Mouse (Mus musculus): ENCODE results near the gene Syt6. TPM values are rescaled to one million over a fixed set of nuclear protein-coding genes. Genes with fewer than 3 reads are reported as not detected.
A peak's percentile ranks its signal among the peaks of the same experiment; 100 is the strongest.

The Syt6 gene
- polyA plus RNA-seq, 1 experiment from 2014 or later = 2.5 TPM

- Histone ChIP-seq H3K4me3 (replicated peaks) (no peak overlapping the region), H3K27me3 (replicated peaks) (peaks cover 53% of the 10 kb centered on the region), H3K9ac (no peak overlapping the region), H3K4me2 (peak overlapping the region; percentile 22), H3K36me3 (no peaks in the 10 kb centered on the region), H3K9me3 (no peaks in the 10 kb centered on the region), H3K4me1 (peaks cover 17% of the 10 kb centered on the region), H3K27ac (no peak overlapping the region)
- under 1% methylated on average over 14 of the region's 14 CpGs for WGBS
- ATAC-seq (ENCODE audit: insufficient read depth, low FRiP score, low read depth) = no peak
Measured at GRCm38 (mm10) chr3:103573791-103574166, 1.3 kb upstream of the Syt6 start.

GRCm38 (mm10) chr3:103574566-103575155 is 370 bp upstream of the Syt6 start:
- no peak overlapping the region for H3K9ac ChIP-seq
- H3K4me1 ChIP-seq = peaks cover 17% of the 10 kb centered on the region
- ATAC-seq (ENCODE audit: insufficient read depth, low FRiP score, low read depth) = no peak
- H3K27me3 ChIP-seq (replicated peaks) = peaks cover 53% of the 10 kb centered on the region
- H3K9me3 ChIP-seq = no peaks in the 10 kb centered on the region
- H3K4me2 ChIP-seq = peak overlapping the region; percentile 90; the same call in 1 of the 2 replicates
- H3K4me3 ChIP-seq (replicated peaks) = peak overlapping the region; percentile 48; the same call in 1 of the 2 replicates
- H3K27ac ChIP-seq = no peak overlapping the region
- 14% methylated on average over 22 of the region's 22 CpGs for WGBS
- H3K36me3 ChIP-seq = no peaks in the 10 kb centered on the region

- peaks cover 17% of the 10 kb centered on the region for H3K4me1 ChIP-seq
- no peak for ATAC-seq (ENCODE audit: insufficient read depth, low FRiP score, low read depth)
- no peaks in the 10 kb centered on the region for H3K9me3 ChIP-seq
- H3K4me2 ChIP-seq = peak overlapping the region; percentile 90
- H3K9ac ChIP-seq = no peak overlapping the region
- peaks cover 53% of the 10 kb centered on the region for H3K27me3 ChIP-seq (replicated peaks)
- no peaks in the 10 kb centered on the region for H3K36me3 ChIP-seq
- H3K27ac ChIP-seq = no peak overlapping the region
- peak overlapping the region; percentile 48 for H3K4me3 ChIP-seq (replicated peaks)
- WGBS = under 1% methylated on average over 65 of the region's 69 CpGs
Measured at GRCm38 (mm10) chr3:103575893-103576641, 1.0 kb downstream of the Syt6 start.

- Histone ChIP-seq H3K27me3 (replicated peaks) (no peaks in the 10 kb centered on the region), H3K27ac (no peak overlapping the region), H3K36me3 (no peaks in the 10 kb centered on the region), H3K9ac (no peak overlapping the region), H3K9me3 (no peaks in the 10 kb centered on the region), H3K4me3 (replicated peaks) (no peak overlapping the region), H3K4me2 (no peak overlapping the region), H3K4me1 (no peaks in the 10 kb centered on the region)
- WGBS = 93% methylated on average over 17 of the region's 17 CpGs
- ATAC-seq (ENCODE audit: insufficient read depth, low FRiP score, low read depth) = no peak
Measured at GRCm38 (mm10) chr3:103587136-103587535, 12.1 kb downstream of the Syt6 start.

- Histone ChIP-seq H3K9me3 (no peaks in the 10 kb centered on the region), H3K27me3 (replicated peaks) (no peaks in the 10 kb centered on the region), H3K36me3 (no peaks in the 10 kb centered on the region), H3K27ac (no peak overlapping the region), H3K4me2 (no peak overlapping the region), H3K9ac (no peak overlapping the region), H3K4me1 (no peaks in the 10 kb centered on the region), H3K4me3 (replicated peaks) (no peak overlapping the region)
- 78% methylated on average over 5 of the region's 5 CpGs for WGBS
- no peak for ATAC-seq (ENCODE audit: insufficient read depth, low FRiP score, low read depth)
Measured at GRCm38 (mm10) chr3:103587672-103588071, 12.6 kb downstream of the Syt6 start.

- Histone ChIP-seq H3K27ac (no peak overlapping the region), H3K9me3 (no peaks in the 10 kb centered on the region), H3K4me2 (no peak overlapping the region), H3K36me3 (no peaks in the 10 kb centered on the region), H3K27me3 (replicated peaks) (no peaks in the 10 kb centered on the region), H3K4me3 (replicated peaks) (no peak overlapping the region), H3K4me1 (no peaks in the 10 kb centered on the region), H3K9ac (no peak overlapping the region)
- WGBS = 56% methylated on average over 5 of the region's 5 CpGs
- ATAC-seq (ENCODE audit: insufficient read depth, low FRiP score, low read depth) = no peak
Measured at GRCm38 (mm10) chr3:103589636-103590035, 14.6 kb downstream of the Syt6 start.

- Histone ChIP-seq H3K27me3 (replicated peaks) (no peaks in the 10 kb centered on the region), H3K4me3 (replicated peaks) (no peak overlapping the region), H3K36me3 (no peaks in the 10 kb centered on the region), H3K27ac (no peak overlapping the region), H3K4me2 (no peak overlapping the region), H3K9ac (no peak overlapping the region), H3K4me1 (no peaks in the 10 kb centered on the region), H3K9me3 (no peaks in the 10 kb centered on the region)
- no peak for ATAC-seq (ENCODE audit: insufficient read depth, low FRiP score, low read depth)
- WGBS = 82% methylated on average over 5 of the region's 5 CpGs
Measured at GRCm38 (mm10) chr3:103592636-103593035, 17.6 kb downstream of the Syt6 start.

- Histone ChIP-seq H3K9me3 (no peaks in the 10 kb centered on the region), H3K4me2 (no peak overlapping the region), H3K27ac (no peak overlapping the region), H3K27me3 (replicated peaks) (no peaks in the 10 kb centered on the region), H3K9ac (no peak overlapping the region), H3K4me3 (replicated peaks) (no peak overlapping the region), H3K4me1 (no peaks in the 10 kb centered on the region), H3K36me3 (no peaks in the 10 kb centered on the region)
- 42% methylated on average over 5 of the region's 5 CpGs for WGBS
- no peak for ATAC-seq (ENCODE audit: insufficient read depth, low FRiP score, low read depth)
Measured at GRCm38 (mm10) chr3:103593631-103594030, 18.6 kb downstream of the Syt6 start.

- WGBS = 88% methylated on average over 7 of the region's 7 CpGs
- Histone ChIP-seq H3K36me3 (no peaks in the 10 kb centered on the region), H3K4me3 (replicated peaks) (no peak overlapping the region), H3K9ac (no peak overlapping the region), H3K9me3 (no peaks in the 10 kb centered on the region), H3K27ac (no peak overlapping the region), H3K4me2 (no peak overlapping the region), H3K4me1 (no peaks in the 10 kb centered on the region), H3K27me3 (replicated peaks) (no peaks in the 10 kb centered on the region)
- no peak for ATAC-seq (ENCODE audit: insufficient read depth, low FRiP score, low read depth)
Measured at GRCm38 (mm10) chr3:103595271-103595810, 20.3 kb downstream of the Syt6 start.

- no peak overlapping the region for H3K4me2 ChIP-seq
- H3K27me3 ChIP-seq (replicated peaks) = no peaks in the 10 kb centered on the region
- WGBS = 83% methylated on average over 4 of the region's 4 CpGs
- H3K9me3 ChIP-seq = no peaks in the 10 kb centered on the region
- no peaks in the 10 kb centered on the region for H3K36me3 ChIP-seq
- no peak for ATAC-seq (ENCODE audit: insufficient read depth, low FRiP score, low read depth)
- no peak overlapping the region for H3K4me3 ChIP-seq (replicated peaks)
- no peaks in the 10 kb centered on the region for H3K4me1 ChIP-seq
- no peak overlapping the region for H3K27ac ChIP-seq
- no peak overlapping the region for H3K9ac ChIP-seq
Measured at GRCm38 (mm10) chr3:103597586-103597985, 22.6 kb downstream of the Syt6 start.

- H3K36me3 ChIP-seq = no peaks in the 10 kb centered on the region
- H3K4me1 ChIP-seq = no peaks in the 10 kb centered on the region
- no peak for ATAC-seq (ENCODE audit: insufficient read depth, low FRiP score, low read depth)
- H3K4me3 ChIP-seq (replicated peaks) = no peak overlapping the region
- no peak overlapping the region for H3K27ac ChIP-seq
- 50% methylated on average over 7 of the region's 7 CpGs for WGBS
- no peaks in the 10 kb centered on the region for H3K27me3 ChIP-seq (replicated peaks)
- H3K9ac ChIP-seq = no peak overlapping the region
- H3K4me2 ChIP-seq = no peak overlapping the region
- H3K9me3 ChIP-seq = no peaks in the 10 kb centered on the region
Measured at GRCm38 (mm10) chr3:103601011-103601410, 26.0 kb downstream of the Syt6 start.

GRCm38 (mm10) chr3:103601561-103601960 is 26.5 kb downstream of the Syt6 start:
- ATAC-seq (ENCODE audit: insufficient read depth, low FRiP score, low read depth) = no peak
- H3K36me3 ChIP-seq = no peaks in the 10 kb centered on the region
- WGBS = 70% methylated on average over 1 of the region's 1 CpGs

More at GRCm38 (mm10) chr3:103601561-103601960, 26.5 kb downstream of the Syt6 start:
- Histone ChIP-seq H3K9ac (no peak overlapping the region), H3K4me1 (no peaks in the 10 kb centered on the region), H3K4me3 (replicated peaks) (no peak overlapping the region), H3K27ac (no peak overlapping the region), H3K4me2 (no peak overlapping the region), H3K27me3 (replicated peaks) (no peaks in the 10 kb centered on the region), H3K9me3 (no peaks in the 10 kb centered on the region)
